Mouse (Mus musculus): Measurements from ENCODE around the gene Psma3. TPM values are rescaled to one million over a fixed set of nuclear protein-coding genes. Genes with fewer than 3 reads are reported as not detected.

Gene Psma3
- total RNA-seq (2022), result 100 to 1,000 TPM; 242 to 262 (median 246) TPM

GRCm38 (mm10) chr12:70974441-70975266 is at the start of gene Psma3:
Gene Psma3 (plus strand): TSS chr12:70974621.
- DNase-seq (ENCODE audit: low spot score in 2 of 2), result peak; percentile 75 to 89

GRCm38 (mm10) chr12:70929781-70930180 is 44.6 kb upstream of the Psma3 start:
- DNase-seq (ENCODE audit: low spot score in 2 of 2), result no peak

GRCm38 (mm10) chr12:70937150-70937549 is 37.3 kb upstream of the Psma3 start:
- DNase-seq (ENCODE audit: low spot score in 2 of 2), result no peak

- DNase-seq (ENCODE audit: low spot score in 2 of 2), result peak; percentile 84 to 88
These were observed 36.6 kb upstream of the Psma3 start, which contains the start of gene Actr10 for GRCm38 (mm10) chr12:70937571-70938384. Gene Actr10 (plus strand): TSS chr12:70937857.

GRCm38 (mm10) chr12:70940806-70941205 is 33.6 kb upstream of the Psma3 start:
- no peak for DNase-seq (ENCODE audit: low spot score in 2 of 2)

- no peak for DNase-seq (ENCODE audit: low spot score in 2 of 2)
These were observed 30.2 kb upstream of the Psma3 start for GRCm38 (mm10) chr12:70944181-70944580.

GRCm38 (mm10) chr12:70946585-70947256 is 27.7 kb upstream of the Psma3 start:
- no peak for DNase-seq (ENCODE audit: low spot score in 2 of 2)

- DNase-seq (ENCODE audit: low spot score in 2 of 2), result no peak
These were observed 15.8 kb upstream of the Psma3 start for GRCm38 (mm10) chr12:70958640-70959039.

- no peak for DNase-seq (ENCODE audit: low spot score in 2 of 2)
These were observed 6.8 kb upstream of the Psma3 start for GRCm38 (mm10) chr12:70967581-70967980.

GRCm38 (mm10) chr12:70968141-70968790 is 6.2 kb upstream of the Psma3 start:
- DNase-seq (ENCODE audit: low spot score in 2 of 2), result peak; percentile 62 to 65

GRCm38 (mm10) chr12:70968791-70969307 is 5.6 kb upstream of the Psma3 start:
- DNase-seq (ENCODE audit: low spot score in 2 of 2), result peak; percentile 72 to 79

- peak in 1 of 2 experiments; percentile 21 for DNase-seq (ENCODE audit: low spot score in 2 of 2)
These were observed 4.8 kb upstream of the Psma3 start for GRCm38 (mm10) chr12:70969485-70970184.

- DNase-seq (ENCODE audit: low spot score in 2 of 2), result no peak
These were observed 590 bp upstream of the Psma3 start for GRCm38 (mm10) chr12:70973831-70974230.

GRCm38 (mm10) chr12:70975406-70975805 is 985 bp downstream of the Psma3 start:
- DNase-seq (ENCODE audit: low spot score in 2 of 2), result no peak

GRCm38 (mm10) chr12:70975891-70976290 is 1.5 kb downstream of the Psma3 start:
- DNase-seq (ENCODE audit: low spot score in 2 of 2), result no peak

- no peak for DNase-seq (ENCODE audit: low spot score in 2 of 2)
These were observed 3.9 kb downstream of the Psma3 start for GRCm38 (mm10) chr12:70978345-70978744.

GRCm38 (mm10) chr12:70984855-70985550 is 10.6 kb downstream of the Psma3 start:
- DNase-seq (ENCODE audit: low spot score in 2 of 2), result no peak

GRCm38 (mm10) chr12:70997225-70997624 is 22.8 kb downstream of the Psma3 start:
- DNase-seq (ENCODE audit: low spot score in 2 of 2), result no peak

- no peak for DNase-seq (ENCODE audit: low spot score in 2 of 2)
These were observed 25.0 kb downstream of the Psma3 start for GRCm38 (mm10) chr12:70999423-70999903.
